Mouse (Mus musculus) R1 (cell line): ENCODE data around the gene Polr2l.

Experiments
- DNase-seq: peaks from one replicate; pipeline ENCODE4 v3.0.0-alpha.2; 2018; ENCODE audit warnings: low read depth, low spot score

The Polr2l gene

DNA sequence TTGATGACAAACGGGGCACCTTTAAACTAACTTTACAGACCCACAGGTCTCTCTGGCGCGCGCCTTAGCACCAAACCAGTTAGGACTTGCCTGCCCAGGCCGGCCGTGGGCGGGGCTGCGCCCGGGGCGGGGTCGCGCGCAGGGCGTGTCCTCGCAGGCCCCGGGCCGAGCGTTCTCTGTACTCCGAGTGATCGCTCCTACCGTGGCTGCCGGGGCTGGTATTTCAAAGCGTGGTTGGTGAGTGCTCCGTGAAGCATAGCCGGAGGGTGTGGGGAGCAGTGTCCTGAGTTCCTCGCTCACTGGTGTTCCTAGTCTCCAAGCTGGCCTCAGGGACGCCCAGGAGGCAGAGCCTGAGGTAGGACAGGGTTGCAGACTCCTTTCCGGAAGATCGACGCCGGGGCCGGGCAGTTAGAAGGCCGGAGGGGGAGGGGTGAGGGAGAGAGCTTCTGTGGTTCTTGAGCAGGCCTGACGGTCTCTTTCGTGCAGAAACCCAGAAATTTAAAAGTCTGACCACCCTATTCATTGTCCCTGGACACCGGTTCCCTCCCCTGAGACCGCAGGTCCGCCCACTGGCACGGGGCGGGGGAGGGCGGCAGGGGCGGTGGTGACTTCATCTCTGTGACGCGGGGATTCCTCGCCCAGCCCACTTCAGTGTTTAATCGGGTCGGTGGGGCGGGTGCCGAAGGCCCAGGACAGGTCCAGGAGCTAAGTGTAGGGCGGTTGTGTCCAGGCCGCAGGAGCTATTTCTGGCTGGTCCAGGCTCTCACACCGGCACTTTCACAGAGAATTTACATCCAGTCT is 7.5 kb downstream of the Polr2l start, which contains the start of gene Cd151:
Gene Cd151 (plus strand): TSS at position 163 of the 801 bp plus-strand sequence.
- peak; percentile 88 for DNase-seq

GRCm38 (mm10) chr7:141466607-141467148 is 8.3 kb downstream of the Polr2l start:
- DNase-seq = no peak

DNA sequence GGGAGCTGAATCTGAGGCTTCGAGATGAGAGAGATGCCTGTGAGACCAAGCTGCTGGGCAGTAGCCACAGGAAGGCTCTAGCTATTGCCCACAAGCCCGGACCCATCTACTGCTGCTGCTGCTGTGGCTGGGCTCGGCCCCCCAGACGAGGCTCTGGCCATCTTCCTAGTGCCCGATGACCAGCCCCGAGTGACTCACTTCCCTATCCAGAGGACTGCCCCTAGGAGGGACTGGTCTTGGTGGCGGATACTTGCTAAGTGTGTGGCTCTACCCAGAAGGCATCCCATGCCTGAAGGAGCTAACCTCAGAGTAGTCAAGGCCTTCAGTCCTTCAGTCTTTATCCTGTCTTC is 8.9 kb downstream of the Polr2l start:
- DNase-seq = no peak

GRCm38 (mm10) chr7:141465388-141466044 is 9.4 kb downstream of the Polr2l start:
- DNase-seq = no peak

- no peak for DNase-seq
These were observed 10.2 kb downstream of the Polr2l start for GRCm38 (mm10) chr7:141464603-141465201.

DNA sequence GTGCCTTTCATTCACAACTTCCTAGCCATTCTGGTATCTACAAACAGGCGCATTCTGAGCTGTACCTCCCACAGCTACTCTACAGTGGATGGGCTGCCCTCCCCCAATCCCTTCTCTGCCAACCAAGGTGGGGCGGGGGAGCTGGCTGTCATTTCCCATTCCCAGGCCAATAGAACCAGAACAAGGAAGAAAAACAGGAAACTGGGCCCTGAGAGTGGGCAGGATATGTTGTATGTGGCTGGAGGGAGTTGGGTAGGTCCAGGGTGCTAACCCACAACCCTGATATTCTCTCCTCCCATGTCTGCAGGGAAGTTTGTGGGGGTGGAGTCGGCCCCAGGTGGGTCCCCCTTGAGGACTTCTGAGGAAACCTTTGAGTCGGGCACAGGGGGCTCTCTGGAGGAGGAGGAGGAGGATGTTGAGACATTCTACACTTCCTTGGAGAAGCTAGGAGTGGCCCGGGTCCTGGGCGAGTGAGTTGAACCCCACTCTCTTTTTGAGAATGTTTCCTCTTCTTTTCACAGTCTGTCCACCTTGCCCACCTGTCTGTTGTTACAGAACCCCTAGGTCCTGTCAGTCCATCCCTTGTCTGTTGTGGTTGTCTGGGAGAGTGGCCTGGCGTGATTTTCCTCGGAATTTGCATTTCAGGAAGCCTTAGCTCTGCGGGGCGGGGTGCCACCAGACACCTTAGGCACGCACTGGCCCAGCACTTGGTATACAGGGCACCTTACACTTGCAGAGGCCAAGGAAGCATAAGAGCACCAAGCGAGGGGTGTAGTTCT is 10.9 kb downstream of the Polr2l start:
- DNase-seq = no peak

GRCm38 (mm10) chr7:141462333-141462821 is 12.6 kb downstream of the Polr2l start:
- no peak for DNase-seq

- DNase-seq = no peak
These were observed 13.2 kb downstream of the Polr2l start for GRCm38 (mm10) chr7:141461521-141462332.

DNA sequence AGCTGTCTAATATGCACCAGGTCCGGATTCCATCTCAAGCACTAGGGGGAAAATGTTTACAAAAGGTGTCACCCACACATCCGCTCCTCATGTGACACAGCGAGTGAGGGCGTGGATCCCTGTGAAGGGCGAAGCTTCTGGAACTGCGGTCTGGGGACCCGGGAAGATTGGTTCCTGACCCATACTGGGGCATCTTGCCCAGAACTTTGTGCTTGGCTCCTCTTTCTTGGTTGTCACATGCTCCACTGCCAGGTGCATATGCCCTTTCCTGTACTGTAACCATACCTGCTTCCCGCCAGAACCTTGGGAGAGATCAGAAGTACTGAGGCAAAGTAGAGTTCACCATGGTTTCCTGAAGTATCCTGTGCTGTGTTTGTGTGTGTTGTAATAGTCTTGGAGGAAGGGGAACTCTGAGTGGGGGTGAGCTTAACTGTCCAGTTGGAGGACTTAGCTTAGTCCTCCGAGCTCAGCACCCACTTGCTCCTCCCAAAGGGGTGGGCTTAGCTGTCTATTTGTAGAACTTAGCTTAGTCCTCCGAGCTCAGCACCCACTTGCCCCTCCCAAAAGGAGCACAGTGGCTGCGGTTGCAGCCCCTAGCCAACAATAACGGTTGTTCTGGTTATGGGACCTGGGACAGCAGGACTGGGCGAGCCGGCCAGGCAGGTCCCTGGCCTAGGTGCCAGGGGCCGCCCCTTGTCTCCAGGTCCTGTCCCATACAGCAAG is 14.4 kb downstream of the Polr2l start, which contains the start of gene Cracr2b:
Gene Cracr2b (plus strand): TSS at position 704 of the 723 bp plus-strand sequence.
- no peak for DNase-seq

GRCm38 (mm10) chr7:141460001-141460390 is 14.9 kb downstream of the Polr2l start:
- DNase-seq = no peak

- peak; percentile 78 for DNase-seq
These were observed 15.6 kb downstream of the Polr2l start for GRCm38 (mm10) chr7:141459301-141459711.

- no peak for DNase-seq
These were observed 16.3 kb downstream of the Polr2l start for GRCm38 (mm10) chr7:141458661-141459060.

DNA sequence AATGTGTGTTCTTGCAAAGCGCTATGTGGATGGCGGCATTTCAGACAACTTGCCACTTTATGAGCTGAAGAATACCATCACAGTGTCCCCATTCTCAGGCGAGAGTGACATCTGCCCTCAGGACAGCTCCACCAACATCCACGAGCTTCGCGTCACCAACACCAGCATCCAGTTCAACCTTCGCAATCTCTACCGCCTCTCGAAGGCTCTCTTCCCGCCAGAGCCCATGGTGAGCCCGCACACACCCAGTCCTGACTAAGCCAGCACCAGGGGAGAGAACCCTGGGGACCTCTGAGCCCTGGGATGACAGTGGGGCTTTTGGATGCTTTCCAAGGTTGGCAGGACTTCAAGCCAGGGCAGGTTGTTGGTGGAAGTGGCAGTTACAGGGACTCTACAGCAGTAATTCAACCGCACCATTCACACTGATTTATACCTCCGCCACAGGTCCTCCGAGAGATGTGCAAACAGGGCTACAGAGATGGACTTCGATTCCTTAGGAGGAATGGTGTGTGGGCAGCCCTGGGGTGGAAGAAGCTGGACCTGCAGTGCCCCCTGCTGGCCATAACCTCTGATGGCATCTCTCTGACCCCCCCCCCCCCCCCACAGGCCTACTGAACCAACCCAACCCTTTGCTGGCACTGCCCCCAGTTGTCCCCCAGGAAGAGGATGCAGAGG is 16.8 kb downstream of the Polr2l start:
- no peak for DNase-seq

DNA sequence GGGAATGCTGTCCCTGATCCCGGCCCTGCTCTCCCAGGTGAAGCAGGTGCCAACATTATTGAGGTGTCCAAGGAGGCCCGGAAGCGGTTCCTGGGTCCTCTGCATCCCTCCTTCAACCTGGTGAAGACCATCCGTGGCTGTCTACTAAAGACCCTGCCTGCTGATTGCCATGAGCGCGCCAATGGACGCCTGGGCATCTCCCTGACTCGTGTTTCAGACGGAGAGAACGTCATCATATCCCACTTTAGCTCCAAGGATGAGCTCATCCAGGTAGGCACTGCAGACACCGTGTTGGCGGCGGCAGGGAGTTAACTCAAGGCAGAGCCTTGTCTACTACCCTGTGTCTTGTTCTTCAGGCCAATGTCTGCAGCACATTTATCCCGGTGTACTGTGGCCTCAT is 17.7 kb downstream of the Polr2l start:
- DNase-seq = no peak

- DNase-seq = no peak
These were observed 18.2 kb downstream of the Polr2l start for GRCm38 (mm10) chr7:141456739-141457138.

GRCm38 (mm10) chr7:141455610-141456314 is 19.2 kb downstream of the Polr2l start:
- peak; percentile 71 for DNase-seq

- peak; percentile 96 for DNase-seq
These were observed 19.9 kb downstream of the Polr2l start, which contains the start of gene Pnpla2 for GRCm38 (mm10) chr7:141454967-141455551. TSS of gene Pnpla2 (plus strand) at chr7:141455198.

DNA sequence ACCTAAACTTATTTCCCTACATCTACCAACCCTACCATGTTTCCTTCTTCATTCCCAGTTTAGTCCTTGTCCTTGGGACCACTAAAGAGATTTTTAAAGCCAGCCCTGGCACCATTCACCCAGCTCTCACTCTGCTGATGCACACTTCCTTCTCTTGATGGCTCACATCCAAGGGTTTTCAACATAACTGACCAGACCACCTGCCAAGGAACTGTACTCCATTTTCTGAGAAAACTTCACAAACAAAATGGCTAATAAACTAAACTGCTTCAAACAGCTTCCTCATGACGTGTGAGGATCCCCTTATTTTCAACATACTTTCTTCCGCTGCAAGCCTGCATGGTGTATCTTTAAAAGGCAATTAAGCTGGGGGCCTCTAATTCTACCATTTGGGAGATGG is 21.3 kb downstream of the Polr2l start:
- DNase-seq = no peak
